Mouse (Mus musculus) brown adipose tissue, adult 24 weeks (tissue): ENCODE results near the gene Arhgef39. TPM values are rescaled to one million over a fixed set of nuclear protein-coding genes. Genes with fewer than 3 reads are reported as not detected.

ENCODE experiments used
- H3K27ac ChIP-seq: fragments of 200-500 bp; replicated peaks from 2 replicates; pipeline ENCODE4 v1.5.1; 2012; ENCODE audit warnings: low read depth, mild to moderate bottlenecking, low read length
- H3K4me1 ChIP-seq: fragments of 200-500 bp; 2 replicates; pipeline ENCODE4 v1.6.1; 2012; ENCODE audit warnings: low read length, mixed read lengths; ENCODE audit not compliant: control insufficient read depth, insufficient read depth, insufficient read length
- H3K4me3 ChIP-seq: fragments of 200-500 bp; 2 replicates; pipeline ENCODE4 v1.5.1; 2012; ENCODE audit warnings: low read depth, mild to moderate bottlenecking, low read length, moderate library complexity; ENCODE audit not compliant: insufficient read depth
- polyA plus RNA-seq: library from polyadenylated mRNA; stranded (reverse); fragments of >200 nt; gene quantifications from 2 replicates; pipeline ENCODE4 v1.2.4, GENCODE M21; 2012; ENCODE audit not compliant: missing spikeins, insufficient read depth, insufficient read length

Gene Arhgef39
- polyA plus RNA-seq, result not detected in 2 replicates

DNA sequence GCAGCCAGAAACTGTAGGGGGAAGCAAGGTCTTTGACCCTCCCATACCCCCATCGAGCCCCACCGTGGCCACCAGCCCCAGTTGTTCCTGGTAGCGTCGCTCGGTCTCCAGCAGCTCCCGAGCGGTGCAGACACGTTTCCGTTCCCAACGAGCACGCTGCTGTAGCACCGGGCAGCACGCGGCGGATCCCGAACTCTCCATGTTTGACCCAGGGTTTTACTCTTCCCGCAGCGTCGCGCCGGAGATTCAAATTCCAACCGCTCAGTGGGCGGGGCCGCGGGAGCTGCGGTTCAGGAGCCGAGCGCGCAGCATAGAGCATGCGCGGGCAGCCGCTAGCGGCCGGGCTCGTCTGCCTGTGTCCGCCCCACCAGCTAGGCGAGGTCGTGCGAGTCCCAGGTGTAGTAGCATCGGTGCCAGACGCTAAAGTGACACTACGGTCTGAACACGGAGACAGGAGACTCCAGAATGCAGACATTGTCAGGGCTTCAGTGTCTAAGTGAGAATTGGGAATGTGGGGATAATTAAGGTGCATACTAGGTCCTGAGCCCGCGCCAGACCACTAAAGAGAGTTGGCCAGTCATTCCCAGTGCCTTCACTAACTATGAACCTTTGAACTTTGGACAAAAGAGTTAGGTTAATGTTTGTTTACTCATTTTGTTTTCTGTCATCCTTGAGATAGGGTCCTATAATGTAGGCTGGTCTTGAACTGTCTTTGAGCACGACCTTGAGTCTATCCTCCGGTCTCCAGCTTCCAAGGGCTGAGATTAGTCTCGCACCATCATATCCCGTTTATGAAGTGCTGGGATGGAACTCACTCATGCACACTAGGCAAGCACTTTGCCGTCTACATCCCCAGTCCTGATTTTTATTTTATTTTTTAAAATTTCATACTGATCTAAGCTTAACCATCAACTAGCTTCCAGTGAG, at the start of gene Arhgef39:
Gene Arhgef39 (minus strand): TSS at position 289 of the 927 bp plus-strand sequence.
- H3K4me3 ChIP-seq, result peak within 1 kb of the TSS; percentile 62
- no peak within 1 kb of the TSS for H3K27ac ChIP-seq

DNA sequence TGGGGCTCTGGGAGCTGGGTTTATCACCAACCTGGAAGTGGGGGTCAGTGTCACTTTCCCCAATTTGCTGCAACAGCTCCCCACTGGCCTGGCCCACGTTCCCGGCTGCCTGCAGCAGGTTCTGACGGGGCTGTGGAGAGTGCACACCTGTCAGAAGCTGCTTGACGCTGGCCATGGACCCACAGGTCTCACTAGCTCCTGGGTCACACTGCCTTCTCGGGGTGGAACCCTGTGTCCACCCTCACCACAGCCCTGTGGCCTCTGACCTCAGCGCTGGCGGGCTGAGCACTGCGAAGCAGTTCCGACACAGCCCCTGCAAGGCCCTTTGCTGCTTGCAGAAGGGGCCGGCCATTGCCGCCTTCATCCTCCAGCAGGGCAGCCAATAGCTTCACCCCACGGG, 49.6 kb upstream of the Arhgef39 start:
- no peaks in the 10 kb centered on the region for H3K4me1 ChIP-seq
- H3K4me3 ChIP-seq, result no peak overlapping the region
- no peak overlapping the region for H3K27ac ChIP-seq

More for the DNA sequence above, at the start of gene Arhgef39:
- H3K4me1 ChIP-seq, result no peaks in the 10 kb centered on the region

DNA sequence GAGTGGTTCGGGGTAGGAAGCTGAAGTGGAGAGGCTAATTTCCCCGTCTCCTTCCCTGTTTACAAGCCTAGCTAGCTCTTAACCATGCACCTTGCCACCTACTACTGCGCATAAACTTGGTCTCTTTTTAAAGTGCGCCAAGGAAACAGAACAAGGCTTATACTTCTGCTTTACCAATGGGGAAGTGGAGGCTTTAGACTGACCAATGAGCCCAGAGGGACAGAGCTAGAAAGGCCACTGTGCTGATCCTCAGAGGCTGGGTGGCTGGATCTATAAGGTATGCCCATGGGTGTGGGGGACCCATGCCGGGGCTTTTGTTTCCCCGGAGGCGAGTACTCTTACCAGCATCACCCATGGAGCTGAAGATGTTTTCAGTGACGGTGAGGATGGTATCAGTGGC, 47.7 kb upstream of the Arhgef39 start:
- Histone ChIP-seq H3K4me1 (no peaks in the 10 kb centered on the region), H3K4me3 (no peak overlapping the region), H3K27ac (no peak overlapping the region)

DNA sequence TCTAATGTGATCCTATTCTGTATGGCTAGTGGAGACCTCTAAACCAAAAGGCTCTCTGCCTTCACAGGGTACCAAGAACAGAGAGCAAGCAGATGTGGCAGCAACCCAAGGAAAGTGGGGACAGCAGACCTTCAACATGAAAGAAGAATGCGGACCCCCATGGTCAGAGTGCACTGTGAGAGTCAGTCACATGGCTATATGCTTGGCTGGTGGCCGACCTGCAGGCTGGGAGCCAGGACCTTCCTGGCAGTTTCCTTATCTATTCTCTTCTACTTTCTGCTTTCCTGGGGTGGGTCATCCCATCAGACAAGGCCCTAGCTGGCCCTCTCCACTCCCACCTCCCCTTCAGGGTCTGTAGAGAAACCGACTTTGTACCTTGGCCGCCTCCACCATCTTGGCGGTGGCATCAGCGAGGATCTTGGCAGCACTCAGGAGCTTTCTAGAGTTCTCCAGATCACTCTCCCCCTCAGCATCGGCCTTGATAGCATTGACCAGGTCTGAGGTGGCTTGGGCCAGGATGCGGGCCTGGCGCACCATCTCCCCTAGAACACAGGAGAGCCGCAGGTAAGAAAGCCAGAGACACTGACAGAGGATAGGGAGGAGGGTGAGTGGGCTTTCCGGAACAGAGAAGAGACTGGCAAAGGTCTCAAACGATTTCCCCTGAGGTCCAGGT, 47.0 kb upstream of the Arhgef39 start:
- no peak overlapping the region for H3K27ac ChIP-seq

DNA sequence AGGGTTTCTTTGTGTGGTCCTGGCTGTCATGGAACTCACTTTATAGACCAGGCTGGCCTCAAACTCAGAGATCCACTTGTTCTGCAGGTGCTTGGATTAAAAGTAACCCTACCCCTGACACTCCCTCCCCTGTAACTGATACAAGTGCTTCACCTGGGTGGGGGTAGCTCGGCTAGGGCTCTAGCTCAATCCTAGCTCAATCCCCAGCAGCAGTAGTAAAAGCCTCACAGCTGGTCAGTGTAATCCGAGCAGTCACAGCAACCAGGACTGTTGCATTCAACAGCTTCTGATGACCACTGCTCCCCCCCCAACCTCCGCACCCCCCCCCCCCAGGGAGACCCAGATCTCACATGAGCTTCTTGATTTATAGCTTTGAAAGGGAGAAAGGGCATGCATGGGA, 42.5 kb upstream of the Arhgef39 start:
- H3K27ac ChIP-seq, result no peak overlapping the region
- H3K4me3 ChIP-seq, result no peak overlapping the region

More for the DNA sequence above, 47.0 kb upstream of the Arhgef39 start:
- Histone ChIP-seq H3K4me1 (no peaks in the 10 kb centered on the region), H3K4me3 (no peak overlapping the region)

DNA sequence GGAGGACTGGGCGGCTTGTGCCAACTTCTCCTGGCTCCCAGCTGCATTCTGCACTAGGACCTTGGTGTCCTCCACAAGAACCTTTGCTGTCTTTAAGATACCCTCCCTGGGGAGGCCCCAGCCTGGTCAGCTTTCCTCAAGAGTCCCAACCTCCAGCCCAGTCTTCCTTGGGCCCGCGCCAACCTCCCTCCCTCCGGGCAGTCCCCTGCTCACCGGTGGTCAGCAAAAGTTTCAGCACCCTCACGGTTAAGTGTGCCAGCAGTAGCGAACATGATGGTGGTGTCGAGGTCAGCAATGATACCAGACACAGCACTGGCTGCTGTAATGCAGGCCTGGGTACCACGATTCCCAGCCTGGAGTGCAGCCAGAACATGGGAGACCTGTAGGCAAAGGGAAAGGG, 36.5 kb upstream of the Arhgef39 start:
- Histone ChIP-seq H3K4me3 (no peak overlapping the region), H3K27ac (no peak overlapping the region), H3K4me1 (no peaks in the 10 kb centered on the region)

More for the DNA sequence above, 42.5 kb upstream of the Arhgef39 start:
- no peaks in the 10 kb centered on the region for H3K4me1 ChIP-seq

DNA sequence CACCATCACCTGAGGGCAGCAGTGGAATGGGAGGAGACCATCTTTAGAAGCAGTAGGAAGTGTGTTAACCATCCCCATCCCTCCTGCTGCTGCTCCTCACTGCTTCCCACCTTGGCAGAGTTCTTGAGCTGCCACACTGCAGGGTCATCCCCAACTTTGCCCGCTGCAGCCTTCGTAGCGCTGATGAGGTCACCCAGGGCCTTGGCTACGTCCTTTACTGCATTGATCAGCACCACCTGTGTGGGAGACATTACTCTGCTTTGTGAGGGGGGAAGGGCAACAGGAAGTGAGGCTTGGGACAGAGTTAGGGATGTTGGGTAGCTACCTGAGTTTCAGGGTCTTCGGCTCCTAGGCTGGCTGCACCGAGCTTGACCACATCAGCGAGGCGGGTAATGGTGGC, 36.1 kb upstream of the Arhgef39 start:
- no peak overlapping the region for H3K27ac ChIP-seq
- no peaks in the 10 kb centered on the region for H3K4me1 ChIP-seq
- no peak overlapping the region for H3K4me3 ChIP-seq

DNA sequence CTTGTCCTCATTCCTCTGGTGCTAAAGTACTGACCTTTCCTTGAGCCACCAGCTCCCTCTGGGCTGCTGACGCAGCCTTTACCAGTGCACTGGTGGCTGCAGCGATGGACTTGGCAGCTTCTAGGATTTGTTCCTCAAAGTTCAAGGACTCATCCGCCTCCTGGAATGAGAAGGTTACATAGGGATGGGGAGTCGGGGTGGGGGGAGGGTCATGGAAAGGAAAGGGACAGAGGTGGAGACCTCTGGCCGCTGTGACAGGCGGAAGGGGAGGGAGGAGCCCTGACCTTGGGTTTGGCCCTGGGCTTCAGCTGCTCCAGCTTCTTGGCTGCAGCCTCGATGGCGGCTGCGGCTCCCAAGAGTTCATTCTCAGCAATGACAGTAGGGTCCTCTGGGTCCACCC, 33.8 kb upstream of the Arhgef39 start:
- Histone ChIP-seq H3K4me1 (no peaks in the 10 kb centered on the region), H3K4me3 (no peak overlapping the region), H3K27ac (no peak overlapping the region)

DNA sequence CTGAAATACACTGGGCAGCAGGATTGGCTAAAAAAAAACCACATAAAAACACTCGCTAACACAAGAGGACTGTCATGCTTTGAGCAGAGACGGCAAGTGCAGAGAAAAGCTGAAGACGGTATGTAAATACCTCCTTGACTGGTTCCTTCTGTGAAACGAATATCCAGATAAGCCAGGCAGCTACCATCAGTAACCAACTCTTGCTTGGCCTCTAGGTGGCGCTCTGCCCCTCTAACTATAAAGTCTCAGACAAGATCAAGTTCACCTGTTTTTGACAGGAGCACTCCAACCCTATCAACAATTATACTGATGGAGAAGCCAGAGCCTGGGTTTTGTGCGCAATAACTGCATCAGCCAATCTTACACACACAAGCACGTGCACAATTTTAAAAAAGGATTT, 31.1 kb upstream of the Arhgef39 start:
- no peaks in the 10 kb centered on the region for H3K4me1 ChIP-seq
- H3K27ac ChIP-seq, result no peak overlapping the region
- H3K4me3 ChIP-seq, result no peak overlapping the region

DNA sequence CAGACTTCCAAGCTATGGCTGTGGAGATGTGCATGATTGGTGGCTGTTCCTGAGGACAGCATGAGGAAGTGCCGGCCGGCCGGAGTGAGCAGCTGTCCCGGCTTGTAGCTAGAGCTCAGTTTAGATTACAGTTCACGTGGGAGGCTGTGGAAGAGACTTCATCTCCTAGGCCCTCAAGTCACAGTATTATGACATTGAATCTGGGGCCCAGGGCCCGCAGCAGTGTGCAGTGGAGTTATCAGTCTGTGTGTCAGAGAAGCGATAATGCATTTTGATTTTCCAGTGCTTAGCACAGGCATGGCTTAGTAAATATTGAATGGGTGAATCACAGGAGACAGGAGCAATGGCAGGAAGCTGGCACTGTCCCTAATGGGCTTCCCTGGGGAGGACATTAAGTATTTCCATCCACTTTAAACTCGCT, 30.6 kb upstream of the Arhgef39 start:
- Histone ChIP-seq H3K4me3 (no peak overlapping the region), H3K27ac (no peak overlapping the region), H3K4me1 (no peaks in the 10 kb centered on the region)

DNA sequence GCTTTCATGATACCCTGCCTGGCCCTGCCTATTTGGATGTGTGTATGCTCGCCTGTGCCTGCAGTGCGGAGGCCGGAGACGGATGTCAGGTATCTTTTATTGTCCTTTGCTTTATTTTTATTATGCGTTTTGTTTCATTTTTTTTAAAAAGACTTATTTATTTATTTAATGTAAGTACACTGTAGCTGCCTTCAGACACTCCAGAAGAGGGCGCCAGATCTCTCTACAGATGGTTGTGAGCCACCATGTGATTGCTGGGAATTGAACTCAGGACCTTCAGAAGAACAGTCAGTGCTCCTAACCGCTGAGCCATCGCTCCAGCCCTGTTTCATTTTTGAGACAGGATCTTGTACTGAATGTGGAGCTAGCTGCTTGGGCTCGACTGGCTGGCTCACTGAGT, 29.0 kb upstream of the Arhgef39 start:
- 0 out of 2 replicates have a peak, but pooled peaks cover 2% of the 10 kb centered on the region for H3K4me1 ChIP-seq
- no peak overlapping the region for H3K27ac ChIP-seq
- no peak overlapping the region for H3K4me3 ChIP-seq

DNA sequence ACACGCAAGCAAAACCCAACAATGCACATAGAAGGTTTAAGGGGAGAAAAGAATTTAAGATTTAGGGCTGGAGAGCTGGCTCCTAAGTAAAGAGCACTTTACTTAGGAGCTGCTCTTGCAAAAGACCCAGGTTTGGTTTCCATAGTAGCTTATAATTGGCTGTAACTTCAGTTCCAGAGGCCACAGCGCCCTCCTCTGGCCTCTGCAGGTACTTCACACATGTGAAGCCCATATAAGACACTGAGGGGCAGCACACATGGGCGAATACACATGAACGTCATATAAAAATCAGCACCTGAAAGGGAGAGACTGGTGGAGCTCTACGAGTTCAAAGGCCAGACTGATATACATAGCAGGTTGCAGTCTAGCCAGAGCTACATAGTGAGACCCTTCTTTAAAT, 28.4 kb upstream of the Arhgef39 start:
- Histone ChIP-seq H3K27ac (no peak overlapping the region), H3K4me3 (no peak overlapping the region), H3K4me1 (0 out of 2 replicates have a peak, but pooled peaks cover 2% of the 10 kb centered on the region)

DNA sequence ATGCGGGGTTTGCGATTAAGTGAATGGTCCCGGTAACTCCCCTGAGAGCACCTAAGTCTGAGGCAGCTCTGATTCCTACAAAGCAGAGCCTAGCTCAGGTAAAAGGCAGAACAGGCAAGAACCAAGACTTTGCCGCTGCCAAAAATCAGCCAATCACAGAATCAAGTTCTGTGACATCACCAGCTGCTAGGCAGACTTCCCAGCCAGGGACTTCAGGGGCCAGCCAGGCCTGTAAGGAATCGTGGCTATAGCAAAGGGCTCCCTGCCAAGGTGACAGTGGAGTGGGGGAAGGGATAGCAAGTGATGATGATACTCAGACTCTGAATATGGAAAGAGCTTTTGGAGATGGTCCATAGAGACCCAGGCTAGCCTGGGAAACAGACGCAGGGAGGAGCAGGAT, 20.5 kb upstream of the Arhgef39 start:
- no peak overlapping the region for H3K27ac ChIP-seq
- peaks cover 2% of the 10 kb centered on the region; the same call in 1 of the 2 replicates for H3K4me1 ChIP-seq
- H3K4me3 ChIP-seq, result no peak overlapping the region

DNA sequence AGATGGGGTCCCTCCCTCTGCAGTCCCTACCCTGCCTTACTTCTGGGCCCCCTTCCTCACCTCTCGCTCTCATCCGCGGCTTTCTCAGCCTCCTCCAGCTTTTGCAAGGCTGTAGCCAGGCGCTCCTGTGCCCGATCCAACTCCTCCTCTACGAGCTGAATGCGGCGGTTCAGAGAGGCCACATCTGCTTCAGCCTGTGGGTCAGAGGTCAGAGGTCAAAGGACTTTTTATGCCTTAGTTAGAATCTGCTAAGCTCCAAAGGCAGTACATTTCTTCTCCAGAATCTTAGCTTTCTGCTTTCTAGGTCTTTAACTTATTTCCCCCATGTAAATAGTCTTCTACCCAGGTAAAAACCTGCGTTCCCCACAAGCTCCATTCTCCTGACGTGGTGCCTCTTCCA, 20.1 kb upstream of the Arhgef39 start:
- no peak overlapping the region for H3K4me3 ChIP-seq
- no peak overlapping the region for H3K27ac ChIP-seq
- H3K4me1 ChIP-seq, result peaks cover 2% of the 10 kb centered on the region; the same call in 1 of the 2 replicates
